ENCODE assay signal across 20 mouse cellular contexts in genomic region chr16:73964366-73964926, GRCm38 (mm10).
DNase-seq lines count a peak whose midpoint lies in the region; ATAC-seq lines count a peak whose summit lies in the region.
"Had no signal": no experiment of that assay in that cellular context is flagged by ENCODE, and none has a peak within 500 bp of the region (broad histone marks: within the 10 kb centered on the region; RNA-seq: fewer than 3 reads in every experiment).

No protein-coding gene starts in this region.

- no peaks in the 10 kb centered on the region for H3K27me3 ChIP-seq in kidney, embryonic 16.5 days (ENCODE audit: insufficient read depth, low read length)
- no peaks in the 10 kb centered on the region for H3K27me3 ChIP-seq in lung, embryonic 16.5 days (ENCODE audit: control insufficient read depth, insufficient read depth, low read depth, low read length)
- H3K27me3 ChIP-seq: embryonic facial prominence, embryonic 12.5 days; hindbrain, embryonic 12.5 days had no signal

- H3K4me1 ChIP-seq in kidney, embryonic 16.5 days (ENCODE audit: insufficient read depth, low read length): peaks cover 4% of the 10 kb centered on the region; the same call in 1 of the 2 replicates
- H3K4me1 ChIP-seq in lung, embryonic 16.5 days (replicated peaks; ENCODE audit: control insufficient read depth, insufficient read depth, low read length): no peaks in the 10 kb centered on the region
- H3K4me1 ChIP-seq: heart, embryonic 10.5 days; hindbrain, embryonic 12.5 days had no signal

- H3K4me3 ChIP-seq in kidney, embryonic 16.5 days (ENCODE audit: low read length): no peak overlapping the region
- H3K4me3 ChIP-seq in lung, embryonic 16.5 days (ENCODE audit: low read length): no peak overlapping the region
- H3K4me3 ChIP-seq: embryonic facial prominence, embryonic 12.5 days; heart, embryonic 10.5 days; hindbrain, embryonic 12.5 days had no signal

- no peak overlapping the region for H3K9ac ChIP-seq in kidney, embryonic 16.5 days (replicated peaks; ENCODE audit: low read length)
- no peak overlapping the region for H3K9ac ChIP-seq in lung, embryonic 16.5 days (ENCODE audit: low read length)
- H3K9ac ChIP-seq: embryonic facial prominence, embryonic 12.5 days; hindbrain, embryonic 12.5 days had no signal

- H3K27ac ChIP-seq in kidney, embryonic 16.5 days (ENCODE audit: low read length): peak overlapping the region; percentile 58; the same call in 1 of the 2 replicates
- no peak overlapping the region for H3K27ac ChIP-seq in lung, embryonic 16.5 days (ENCODE audit: low read length)
- H3K27ac ChIP-seq: embryonic facial prominence, embryonic 12.5 days; heart, embryonic 10.5 days; hindbrain, embryonic 12.5 days had no signal

- ATAC-seq in kidney, embryonic 16.5 days (ENCODE audit: low FRiP score, low TSS enrichment): peak; percentile 72
- peak; percentile 80 for ATAC-seq in lung, embryonic 16.5 days (ENCODE audit: low read depth)
- ATAC-seq: forebrain, embryonic 16.5 days; hindbrain, embryonic 16.5 days had no signal

- 23% methylated on average over 5 of the region's 5 CpGs for WGBS in kidney, embryonic 16.5 days
- 51% methylated on average over 5 of the region's 5 CpGs for WGBS in lung, embryonic 16.5 days

- H3K9me3 ChIP-seq in kidney, embryonic 16.5 days (ENCODE audit: low read length): no peaks in the 10 kb centered on the region
- no peaks in the 10 kb centered on the region for H3K9me3 ChIP-seq in lung, embryonic 16.5 days (ENCODE audit: control insufficient read depth, low read length)
- H3K9me3 ChIP-seq: embryonic facial prominence, embryonic 12.5 days; heart, embryonic 10.5 days; hindbrain, embryonic 12.5 days had no signal

- DNase-seq in embryo, embryonic 11.5 days (ENCODE audit: low read depth, low spot score): peak; percentile 5
- no peak for DNase-seq in embryo, embryonic 9.5 days (ENCODE audit: extremely low spot score)
- no peak for DNase-seq in kidney, adult 9 months
- no peak for DNase-seq in lung, postnatal 4 days
- DNase-seq in hindlimb bud, embryonic 11.5 days (ENCODE audit: extremely low spot score, low read depth, low spot score): peak; percentile 79
- DNase-seq in yolk sac, embryonic 10.5 days (ENCODE audit: low spot score): no peak
- DNase-seq: adrenal gland, postnatal 10 days; cerebellum, adult 11-12 months; cerebellum, adult 9-10 months; cerebellum, postnatal 25 days; gastrocnemius, postnatal 25 days; heart, postnatal 10 days; heart, postnatal 4 days had no signal

- H3K36me3 ChIP-seq in kidney, embryonic 16.5 days (ENCODE audit: insufficient read depth, low read length): no peaks in the 10 kb centered on the region
- H3K36me3 ChIP-seq in lung, embryonic 16.5 days (ENCODE audit: control insufficient read depth, insufficient read depth, low read length): no peaks in the 10 kb centered on the region
- H3K36me3 ChIP-seq: embryonic facial prominence, embryonic 12.5 days; heart, embryonic 10.5 days; hindbrain, embryonic 12.5 days had no signal

- no peak overlapping the region for H3K4me2 ChIP-seq in kidney, embryonic 16.5 days (replicated peaks; ENCODE audit: low read depth, low read length)
- H3K4me2 ChIP-seq in lung, embryonic 16.5 days (ENCODE audit: low read depth, low read length): no peak overlapping the region
- H3K4me2 ChIP-seq: embryonic facial prominence, embryonic 12.5 days; hindbrain, embryonic 12.5 days had no signal

Comparison
In these comparisons a context has a peak if more than half of its experiments do, and no peak if none do; other contexts are left out.
1. DNase-seq: peak in embryo, embryonic 11.5 days (single experiment) and hindlimb bud, embryonic 11.5 days (single experiment); none in embryo, embryonic 9.5 days (single experiment), kidney, adult 9 months (single experiment), lung, postnatal 4 days (0 of 2) and yolk sac, embryonic 10.5 days (single experiment).